Mouse (Mus musculus) embryo, embryonic 10.5 days (tissue): ENCODE results near the gene Gdf11.

ENCODE experiments used
- DNase-seq: peaks from one replicate; pipeline ENCODE4 v3.0.0-alpha.2; 2015; ENCODE audit warnings: low spot score

Gene Gdf11

DNA sequence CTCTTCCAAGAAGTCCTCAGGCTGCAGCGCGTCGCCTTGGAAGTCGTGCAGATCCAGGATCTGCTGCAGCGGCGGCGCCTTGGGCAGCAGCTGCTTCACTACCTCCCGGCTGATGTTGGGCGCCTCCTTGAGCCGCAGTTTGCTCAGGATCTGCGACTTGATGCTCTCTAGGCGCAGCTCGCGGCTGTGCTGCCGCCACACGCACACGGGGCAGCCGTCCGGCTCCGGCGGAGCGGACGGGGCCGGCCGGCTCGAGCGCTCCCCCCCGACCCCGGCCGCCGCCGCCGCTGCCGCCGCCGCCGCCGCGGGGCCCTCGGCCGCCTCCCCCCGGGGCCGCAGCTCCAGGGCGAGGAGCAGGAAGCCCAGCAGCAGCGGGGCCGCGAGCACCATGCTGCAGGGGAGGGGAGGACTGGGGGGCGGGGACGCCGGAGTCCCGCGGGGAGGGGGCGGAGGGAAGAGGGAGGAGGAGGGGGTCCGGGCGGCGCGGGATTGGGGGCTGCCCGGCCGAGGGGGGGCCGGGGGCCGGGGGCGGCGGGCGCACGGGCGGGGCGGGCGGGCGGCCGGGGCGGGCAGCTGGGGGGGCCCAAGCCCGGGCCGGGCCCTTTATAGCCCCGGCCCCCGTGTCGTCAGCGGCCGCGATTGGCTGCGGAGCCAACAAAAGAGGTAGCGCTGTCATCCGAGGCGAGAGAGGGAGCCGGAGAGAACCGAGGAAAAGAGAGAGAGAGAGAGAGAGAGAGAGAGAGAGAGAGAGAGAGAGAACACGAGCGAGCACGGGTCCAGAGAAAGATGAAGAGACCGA is at the start of gene Gdf11:
TSS of gene Gdf11 (minus strand) at position 423 of the 799 bp plus-strand sequence.
- DNase-seq = peak; percentile 91

GRCm38 (mm10) chr10:128940475-128941061 is 49.0 kb upstream of the Gdf11 start:
- no peak for DNase-seq

DNA sequence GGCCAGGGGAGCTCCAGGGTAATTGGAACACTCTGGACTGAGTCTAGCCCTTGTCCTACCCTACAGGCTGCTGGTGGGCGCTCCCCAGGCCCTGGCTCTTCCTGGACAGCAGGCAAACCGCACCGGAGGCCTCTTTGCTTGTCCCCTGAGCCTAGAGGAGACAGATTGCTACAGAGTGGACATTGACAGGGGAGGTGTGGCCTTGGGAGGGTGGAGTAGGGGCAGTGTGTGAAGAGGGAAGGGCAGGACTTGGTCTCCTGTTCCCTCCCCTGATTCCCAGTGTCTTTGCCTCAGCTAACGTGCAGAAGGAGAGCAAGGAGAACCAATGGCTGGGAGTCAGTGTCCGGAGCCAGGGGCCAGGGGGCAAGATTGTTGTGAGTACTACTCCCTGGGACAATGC is 47.5 kb upstream of the Gdf11 start:
- no peak for DNase-seq

GRCm38 (mm10) chr10:128938457-128938856 is 46.9 kb upstream of the Gdf11 start:
- no peak for DNase-seq

DNA sequence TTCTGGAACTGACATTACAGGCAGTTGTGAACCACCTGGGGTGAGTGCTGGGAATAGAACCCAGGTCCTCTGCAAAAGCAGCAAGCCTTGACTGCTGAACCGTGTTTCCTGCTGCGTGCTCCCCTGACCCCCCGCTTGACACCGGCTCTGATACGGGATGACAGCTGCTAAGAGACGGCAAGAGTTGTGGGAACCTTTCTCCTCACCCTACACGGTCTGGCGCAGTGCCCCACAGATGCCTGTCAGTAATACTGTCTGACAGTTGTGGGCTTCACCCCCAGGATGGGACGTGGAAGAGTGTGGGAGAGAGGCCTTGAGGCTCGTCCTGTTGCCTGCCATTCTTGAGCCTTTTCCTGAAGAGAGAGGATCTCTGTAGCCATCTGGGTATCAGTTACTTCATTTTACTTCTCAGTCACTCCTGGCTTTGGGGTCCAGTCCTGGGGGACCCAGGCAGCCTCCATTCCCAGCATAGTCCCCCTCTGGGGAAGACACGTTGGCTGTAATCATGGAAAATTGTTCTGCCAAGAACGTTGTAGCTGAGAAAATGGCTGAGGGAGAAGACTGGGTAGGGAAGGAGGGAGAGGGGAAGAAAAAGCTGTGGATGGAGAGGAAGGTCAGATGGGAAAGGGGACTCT is 46.4 kb upstream of the Gdf11 start:
- DNase-seq = no peak

DNA sequence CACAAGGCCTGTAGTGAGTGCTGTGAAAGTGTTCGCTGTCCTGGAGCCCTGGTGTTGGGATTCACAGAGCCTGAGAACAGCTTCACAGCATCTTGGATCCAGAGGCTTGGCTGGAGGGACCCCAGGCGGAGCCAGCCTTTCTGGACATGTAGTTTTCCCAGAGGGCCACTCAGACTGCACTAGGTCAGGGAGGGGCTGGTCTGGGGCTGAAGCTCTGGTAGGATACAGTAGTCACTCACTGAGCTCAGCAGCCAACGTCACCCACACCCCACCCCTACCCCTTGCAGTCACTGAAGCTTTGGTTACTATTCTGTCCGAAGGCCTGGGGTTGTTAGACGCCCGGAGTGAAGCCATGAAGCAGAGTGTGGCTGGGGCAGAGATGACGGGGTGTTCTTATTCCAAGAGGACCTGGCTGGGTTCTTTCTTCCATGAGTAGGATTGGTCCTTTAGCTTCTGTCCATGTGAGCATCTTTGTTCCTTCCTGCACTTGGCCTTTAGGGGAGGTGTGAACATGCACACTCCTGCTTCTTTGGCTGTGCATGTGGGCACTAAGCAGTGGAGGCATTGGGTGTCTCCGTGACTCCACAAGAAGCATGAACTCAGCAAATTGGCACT is 44.4 kb upstream of the Gdf11 start:
- no peak for DNase-seq

DNA sequence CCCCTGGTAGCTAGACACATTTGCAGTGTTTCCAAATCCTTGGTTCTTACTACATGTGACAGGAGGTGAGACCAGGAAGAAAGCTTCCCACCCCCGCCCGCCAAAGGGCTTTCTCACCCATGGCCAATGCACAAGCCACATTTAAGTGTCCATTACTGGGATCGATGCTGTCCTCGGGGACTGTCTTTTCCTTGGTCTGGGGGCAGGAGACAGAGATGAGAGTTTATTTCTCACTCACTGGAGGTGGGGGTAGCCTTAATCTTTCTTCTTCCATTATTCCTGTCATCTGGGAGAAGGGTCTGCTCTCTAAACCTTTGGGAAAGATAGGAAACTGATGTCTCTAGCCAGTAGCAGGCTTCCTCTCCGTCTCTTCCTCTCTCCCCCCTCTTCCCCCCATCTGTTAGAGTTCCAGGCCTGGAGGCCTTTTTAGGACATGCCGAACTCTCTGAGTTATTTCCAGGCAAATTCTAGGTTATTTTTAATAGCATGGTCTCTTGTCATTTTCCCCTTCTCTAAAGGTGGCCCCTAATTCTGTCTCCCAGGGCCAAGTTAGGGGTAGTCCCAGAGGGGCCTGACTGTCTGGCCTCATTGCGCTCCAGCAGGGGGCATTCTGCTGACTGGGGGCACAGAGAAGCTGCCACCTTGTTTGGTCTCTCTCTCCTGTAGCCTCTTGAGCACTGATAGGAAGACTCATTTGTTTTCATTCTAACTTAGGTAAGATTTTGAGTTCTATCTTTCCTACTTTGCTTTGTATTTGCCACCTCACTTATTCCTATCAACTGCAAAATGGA is 43.7 kb upstream of the Gdf11 start:
- DNase-seq = no peak

GRCm38 (mm10) chr10:128933976-128934721 is 42.6 kb upstream of the Gdf11 start:
- DNase-seq = peak; percentile 26

- DNase-seq = peak; percentile 72
Observed at GRCm38 (mm10) chr10:128933574-128933973, 42.1 kb upstream of the Gdf11 start, which contains the start of gene Itga7. Itga7 (plus strand) TSS chr10:128933818.

DNA sequence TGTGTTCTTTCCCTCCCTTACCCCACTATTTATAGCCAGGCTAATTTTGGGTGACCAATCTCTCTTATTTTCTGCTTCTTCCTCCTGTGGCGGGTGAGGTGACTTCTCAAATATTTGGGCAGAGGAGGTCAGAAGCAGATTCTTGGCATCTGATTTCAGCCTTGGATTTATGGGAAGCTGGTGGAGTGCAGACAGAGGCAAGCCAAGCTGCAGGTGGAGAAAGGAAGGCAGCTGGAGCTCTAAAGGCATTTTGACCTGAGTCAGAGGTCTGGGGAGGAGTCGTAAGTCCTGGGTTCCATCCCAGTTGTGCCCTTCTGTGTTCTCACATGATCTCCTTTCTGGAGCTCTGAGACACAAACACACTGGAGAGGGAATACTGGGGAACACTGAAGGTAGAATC is 39.9 kb upstream of the Gdf11 start:
- DNase-seq = no peak

DNA sequence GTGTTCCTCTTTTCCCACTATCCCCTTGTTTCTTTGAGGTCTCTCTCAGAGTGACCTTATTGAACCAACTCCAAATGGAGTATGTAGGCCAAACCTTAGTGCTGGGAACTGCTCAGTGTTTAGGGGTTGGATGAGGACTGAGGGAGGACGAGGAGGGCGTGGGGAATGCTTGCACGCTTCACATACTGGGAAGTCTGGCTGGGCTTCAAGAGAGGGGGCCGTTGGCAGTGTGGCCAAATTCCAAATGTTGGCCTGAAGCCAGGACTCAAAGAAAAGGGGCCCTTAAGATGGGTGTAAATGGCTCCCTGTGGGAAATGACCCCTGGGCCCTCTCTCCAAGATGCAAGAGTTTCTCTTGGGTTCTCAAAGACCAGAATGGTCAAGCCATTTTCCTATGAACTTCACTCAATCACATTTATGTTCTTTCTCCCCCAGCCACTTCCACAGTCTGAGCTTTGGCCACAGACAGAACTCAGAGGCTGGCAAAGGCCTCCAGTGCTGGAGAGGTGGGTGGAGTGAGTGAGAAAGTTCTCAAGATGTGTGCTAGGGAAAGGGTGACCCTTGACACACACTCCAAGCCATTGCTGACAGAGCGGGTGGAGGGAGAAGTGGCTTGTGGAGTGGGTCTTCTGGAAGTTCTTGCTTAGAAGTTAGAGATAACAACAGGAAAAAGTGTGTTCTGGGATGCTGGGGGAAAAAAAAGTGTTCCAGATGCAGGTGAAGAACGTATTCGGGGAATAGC is 38.3 kb upstream of the Gdf11 start:
- no peak for DNase-seq

- no peak for DNase-seq
Observed at GRCm38 (mm10) chr10:128928356-128928755, 36.8 kb upstream of the Gdf11 start.

- DNase-seq = no peak
Observed at GRCm38 (mm10) chr10:128923935-128924334, 32.4 kb upstream of the Gdf11 start, which contains the start of gene Bloc1s1. Bloc1s1 (minus strand) TSS chr10:128924035.

GRCm38 (mm10) chr10:128923013-128923691 is 31.6 kb upstream of the Gdf11 start:
- peak; percentile 96 for DNase-seq

DNA sequence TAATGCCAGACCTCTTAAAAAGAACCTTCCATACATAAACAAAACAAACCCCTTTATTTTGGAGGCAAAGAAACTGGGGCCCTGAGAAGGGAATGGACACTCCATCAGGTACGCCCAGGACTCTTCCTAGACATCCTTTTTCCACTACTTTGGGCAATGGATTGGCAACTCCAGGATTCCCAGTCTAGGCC is 31.2 kb upstream of the Gdf11 start, which contains the start of gene Rdh5:
TSS of gene Rdh5 (minus strand) at position 67 of the 191 bp plus-strand sequence.
- DNase-seq = no peak

DNA sequence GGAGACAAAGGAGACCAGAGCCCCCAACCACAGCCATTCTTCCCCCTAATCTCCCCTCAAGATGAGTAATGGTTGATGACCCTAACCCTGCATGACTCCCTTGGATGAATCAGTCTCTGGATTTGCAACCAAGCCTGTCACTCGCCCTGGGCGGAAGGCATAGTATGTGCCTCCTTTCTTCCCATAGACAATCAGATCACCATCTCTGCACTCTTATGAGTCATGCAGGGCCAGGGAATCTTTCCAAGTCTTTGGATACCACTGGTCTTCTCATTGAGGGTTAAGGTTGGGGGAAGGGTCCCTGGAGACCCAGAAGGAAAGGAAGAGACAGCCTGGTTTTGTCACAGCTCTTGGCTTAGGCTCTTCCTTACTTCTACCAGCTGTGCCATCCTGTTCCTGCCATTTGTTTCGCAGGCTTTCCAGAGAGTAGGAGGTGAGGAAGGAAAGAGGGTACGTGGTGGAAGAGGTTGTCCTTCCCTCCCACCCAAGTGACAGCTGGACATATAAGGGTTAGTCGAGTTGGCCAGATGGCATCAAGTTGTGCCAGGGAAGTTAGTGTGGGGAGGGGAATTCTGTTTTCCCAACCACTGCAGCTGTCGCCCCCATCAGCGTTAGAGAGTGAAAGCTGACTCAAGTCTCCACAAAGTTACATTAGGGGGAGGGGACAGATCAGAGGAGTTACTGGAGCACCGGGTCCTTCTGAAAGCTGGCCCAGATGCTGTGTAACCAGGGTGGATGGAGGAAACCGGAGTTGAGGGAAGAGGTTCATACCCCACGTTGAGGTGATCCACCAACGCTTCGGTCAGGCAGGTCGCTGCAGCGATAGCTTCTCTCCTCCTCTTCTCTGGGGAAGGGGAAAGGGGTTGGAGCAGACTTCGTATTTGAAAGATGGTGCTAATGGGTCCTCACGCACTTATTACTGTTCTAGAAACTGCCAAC is 30.6 kb upstream of the Gdf11 start:
- no peak for DNase-seq

GRCm38 (mm10) chr10:128921251-128921650 is 29.7 kb upstream of the Gdf11 start:
- no peak for DNase-seq

- peak; percentile 40 for DNase-seq
Observed at GRCm38 (mm10) chr10:128920736-128921161, 29.2 kb upstream of the Gdf11 start.

- DNase-seq = no peak
Observed at GRCm38 (mm10) chr10:128919966-128920365, 28.4 kb upstream of the Gdf11 start.
